Mouse (Mus musculus) embryo, embryonic 10 days (tissue): ENCODE data around the gene Flt4.

ENCODE experiments used
- DNase-seq: peaks from one replicate; pipeline ENCODE4 v3.0.0-alpha.2; 2015; ENCODE audit warnings: low spot score

Gene Flt4

GRCm38 (mm10) chr11:49699079-49699478 is 90.0 kb downstream of the Flt4 start:
- no peak for DNase-seq

GRCm38 (mm10) chr11:49702014-49702413 is 93.0 kb downstream of the Flt4 start:
- DNase-seq = no peak
